Mouse (Mus musculus) spleen, adult 2 months (tissue): ENCODE measurements around the gene Gm42906. TPM values are rescaled to one million over a fixed set of nuclear protein-coding genes. Genes with fewer than 3 reads are reported as not detected.

Experiments
- DNase-seq, 2 experiments: peaks; one replicate each; pipeline versions ENCODE4 v3.0.0 to v3.0.0-alpha.2; 2012 to 2021; ENCODE audit warnings: low spot score in 2 of 2, low read depth in 1 of 2
- H3K27ac ChIP-seq: fragments of 200-500 bp; 2 replicates; pipeline ENCODE4 v1.5.1; 2012; ENCODE audit warnings: low read length, inconsistent platforms; ENCODE audit not compliant: insufficient read depth
- H3K27me3 ChIP-seq: fragments of 200-500 bp; 2 replicates; pipeline ENCODE4 v1.6.1; 2012; ENCODE audit warnings: mild to moderate bottlenecking, moderate library complexity, low read length, inconsistent platforms; ENCODE audit not compliant: control insufficient read depth, insufficient read depth
- H3K36me3 ChIP-seq: fragments of 200-500 bp; 2 replicates; pipeline ENCODE4 v1.6.1; 2012; ENCODE audit warnings: mild to moderate bottlenecking, low read length, inconsistent platforms; ENCODE audit not compliant: control insufficient read depth, insufficient read depth
- H3K4me1 ChIP-seq: fragments of 200-500 bp; 2 replicates; pipeline ENCODE4 v1.6.1; 2011; ENCODE audit warnings: inconsistent platforms; ENCODE audit not compliant: control insufficient read depth, insufficient read depth, insufficient read length
- H3K4me3 ChIP-seq: fragments of 200-500 bp; 2 replicates; pipeline ENCODE4 v1.5.1; 2011; ENCODE audit warnings: mild to moderate bottlenecking, inconsistent platforms; ENCODE audit not compliant: insufficient read depth, insufficient read length; ENCODE audit errors: extremely low read depth
- CTCF ChIP-seq: fragments of 200-500 bp; IDR thresholded peaks from 2 replicates; pipeline ENCODE4 v1.5.1; 2011; ENCODE audit warnings: mild to moderate bottlenecking, inconsistent platforms; ENCODE audit not compliant: insufficient read depth, insufficient read length, insufficient replicate concordance; ENCODE audit errors: extremely low read depth
- POLR2A ChIP-seq: fragments of 200-500 bp; IDR thresholded peaks from 2 replicates; pipeline ENCODE4 v1.6.1; 2011; ENCODE audit warnings: low read depth, low read length, inconsistent platforms
- WGBS: fragments of 180-500 bp; shearing (Covaris S2); methylation state at CpG from one replicate; pipeline ENCODE4 v1.1.7; 2018; 5-methylcytosine and 5-hydroxymethylcytosine counted together
- polyA plus RNA-seq: library from polyadenylated mRNA; depleted of rRNA; stranded (reverse); fragments of >200 nt; gene quantifications from 2 replicates; pipeline ENCODE4 v1.2.3, GENCODE M21; 2012

Gm42906 gene
- polyA plus RNA-seq, 1 experiment: not detected

GRCm38 (mm10) chr5:151125985-151126607, 301.9 kb downstream of the Gm42906 start:
- Histone ChIP-seq H3K4me3 (no peak overlapping the region), H3K27ac (no peak overlapping the region), H3K36me3 (no peaks in the 10 kb centered on the region), H3K4me1 (no peaks in the 10 kb centered on the region), H3K27me3 (no peaks in the 10 kb centered on the region)
- DNase-seq: no peak
- 86% methylated on average over 6 of the region's 6 CpGs for WGBS
- TF ChIP-seq POLR2A (no peak), CTCF (no peak)

DNA sequence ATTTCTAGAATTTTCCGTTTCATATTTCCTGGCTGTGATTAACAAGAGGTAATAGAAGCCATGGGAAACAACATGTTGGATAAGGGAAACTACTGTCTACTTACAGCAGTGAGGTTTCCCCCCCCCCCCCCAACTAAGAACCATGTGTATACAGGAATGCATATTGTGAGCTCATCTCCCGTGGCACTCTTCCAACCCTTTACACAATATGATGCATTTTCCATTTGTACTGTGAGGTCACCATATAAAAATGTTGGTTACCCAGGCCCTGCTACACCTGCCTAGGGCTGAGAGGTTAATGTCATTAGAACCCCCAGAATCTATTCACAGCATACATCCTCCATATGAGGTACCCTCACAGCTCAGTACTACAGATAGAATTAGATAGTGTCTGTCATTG, 310.1 kb downstream of the Gm42906 start:
- WGBS: 85% methylated on average over 2 of the region's 2 CpGs
- TF ChIP-seq POLR2A (no peak), CTCF (no peak)

DNA sequence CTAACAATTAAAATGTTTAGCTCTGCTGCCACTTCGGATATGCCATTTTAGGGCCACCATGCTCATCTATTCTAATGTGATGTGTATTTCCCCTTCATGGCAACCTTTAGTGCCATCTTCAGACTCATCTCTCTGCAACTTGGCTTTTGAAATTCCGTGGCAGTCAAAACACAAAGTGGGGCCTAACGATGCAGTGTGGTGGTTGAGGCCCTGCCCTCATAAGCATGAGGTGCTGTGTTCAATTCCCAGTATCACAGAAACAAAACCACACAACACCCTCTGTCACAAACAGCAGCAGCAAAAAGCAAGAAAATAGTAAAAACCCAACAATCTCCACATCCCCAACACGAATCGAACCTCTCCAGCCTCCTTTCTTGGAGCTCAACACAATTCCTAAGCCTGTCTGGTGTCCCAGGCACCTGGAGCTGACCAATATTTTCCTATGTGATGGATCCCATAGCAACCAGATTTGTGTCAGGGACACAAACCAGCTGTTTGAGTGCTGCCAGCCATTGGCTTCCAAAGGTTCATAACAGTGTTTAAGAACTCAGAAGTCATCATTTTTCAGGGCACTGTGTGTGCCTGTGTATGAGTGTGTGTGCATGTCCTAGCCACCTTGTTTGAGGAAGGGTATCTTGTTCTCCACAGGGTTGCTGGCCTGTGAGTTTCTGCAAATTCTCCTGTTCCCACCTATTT, 311.6 kb downstream of the Gm42906 start:
- no peak overlapping the region for H3K4me3 ChIP-seq
- no peak overlapping the region for H3K27ac ChIP-seq
- H3K27me3 ChIP-seq: no peaks in the 10 kb centered on the region
- H3K36me3 ChIP-seq: no peaks in the 10 kb centered on the region
- TF ChIP-seq POLR2A (no peak), CTCF (no peak)
- 89% methylated on average over 5 of the region's 5 CpGs for WGBS
- no peaks in the 10 kb centered on the region for H3K4me1 ChIP-seq
- DNase-seq: no peak

More for the DNA sequence above, 310.1 kb downstream of the Gm42906 start:
- H3K27ac ChIP-seq: no peak overlapping the region
- H3K4me1 ChIP-seq: no peaks in the 10 kb centered on the region
- H3K27me3 ChIP-seq: no peaks in the 10 kb centered on the region
- no peak overlapping the region for H3K4me3 ChIP-seq
- DNase-seq: no peak
- H3K36me3 ChIP-seq: no peaks in the 10 kb centered on the region

GRCm38 (mm10) chr5:151112743-151113142, 315.2 kb downstream of the Gm42906 start:
- Histone ChIP-seq H3K4me3 (no peak overlapping the region), H3K27ac (no peak overlapping the region), H3K27me3 (no peaks in the 10 kb centered on the region), H3K36me3 (no peaks in the 10 kb centered on the region), H3K4me1 (peaks cover 9% of the 10 kb centered on the region; the same call in 1 of the 2 replicates)
- DNase-seq: no peak
- WGBS: 92% methylated on average over 9 of the region's 9 CpGs
- TF ChIP-seq CTCF: no peak

DNA sequence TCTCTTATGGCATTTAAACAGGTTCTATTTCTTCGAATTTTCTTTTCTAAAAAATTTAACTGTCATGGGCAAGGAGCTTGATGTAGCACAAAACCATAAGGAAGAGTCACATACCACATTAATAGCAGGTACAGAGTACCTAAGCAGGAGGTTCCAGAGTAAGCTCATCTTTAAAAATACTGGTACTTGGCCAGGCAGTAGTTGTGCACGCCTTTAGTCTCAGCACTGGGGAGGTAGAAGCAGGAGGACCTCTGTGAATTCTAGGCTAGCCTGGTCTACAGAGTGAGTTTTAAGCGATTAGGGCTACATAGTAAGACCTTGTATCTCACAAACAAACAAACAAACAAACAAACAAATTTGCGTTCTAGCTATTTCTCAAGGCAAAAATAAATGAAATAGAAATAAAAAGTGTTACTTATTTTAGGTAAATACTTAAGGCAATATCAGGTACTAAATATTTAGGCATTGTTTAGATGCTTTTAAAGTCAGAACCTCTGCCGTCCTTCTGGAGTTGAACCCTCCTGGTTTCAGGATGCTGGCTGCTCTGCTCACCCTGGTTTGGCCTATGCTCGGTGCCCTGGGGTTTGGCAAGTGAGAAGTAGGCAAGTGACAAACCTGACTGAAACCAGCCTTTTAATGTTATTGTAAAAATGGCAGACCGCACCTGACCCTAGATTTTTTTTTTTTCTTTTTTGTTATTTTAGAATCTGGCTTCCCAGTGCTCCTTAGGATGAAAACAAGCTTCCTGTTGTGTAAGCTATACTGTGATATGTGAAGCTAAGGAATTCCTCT, 316.7 kb downstream of the Gm42906 start:
- Histone ChIP-seq H3K4me1 (peaks cover 9% of the 10 kb centered on the region; the same call in 1 of the 2 replicates), H3K27ac (no peak overlapping the region), H3K36me3 (no peaks in the 10 kb centered on the region), H3K27me3 (no peaks in the 10 kb centered on the region), H3K4me3 (no peak overlapping the region)
- DNase-seq: no peak
- TF ChIP-seq POLR2A: no peak
- TF ChIP-seq CTCF: no peak
- WGBS: 84% methylated on average over 7 of the region's 7 CpGs

DNA sequence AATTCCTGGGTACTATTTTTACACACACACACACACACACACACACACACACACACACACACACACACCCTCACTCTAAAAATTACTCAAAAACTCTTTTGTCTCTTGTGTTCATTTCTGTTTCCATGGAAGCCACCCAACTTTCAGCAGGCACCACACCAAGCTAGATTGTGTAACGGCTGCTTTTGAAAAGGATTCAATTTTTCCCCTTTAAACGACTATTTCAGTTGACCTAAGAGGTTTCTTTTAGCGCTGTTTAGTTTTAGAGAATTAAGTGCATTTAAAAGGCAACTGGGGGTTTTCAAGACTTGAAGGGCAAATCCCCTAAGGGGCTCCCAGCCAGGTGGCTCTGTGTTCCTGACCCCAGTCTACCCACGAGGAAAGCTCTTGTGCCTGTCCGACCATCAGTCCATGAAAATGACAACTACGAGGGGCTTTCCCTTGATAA, 317.5 kb downstream of the Gm42906 start:
- Histone ChIP-seq H3K4me1 (peaks cover 9% of the 10 kb centered on the region; the same call in 1 of the 2 replicates), H3K27me3 (no peaks in the 10 kb centered on the region), H3K36me3 (no peaks in the 10 kb centered on the region), H3K4me3 (no peak overlapping the region), H3K27ac (no peak overlapping the region)
- 46% methylated on average over 6 of the region's 6 CpGs for WGBS
- DNase-seq: no peak
- TF ChIP-seq CTCF: no peak
- no peak for TF ChIP-seq POLR2A
